Mouse (Mus musculus) forebrain, embryonic 10.5 days (tissue): ENCODE measurements around the gene Gm19935. TPM values are rescaled to one million over a fixed set of nuclear protein-coding genes. Genes with fewer than 3 reads are reported as not detected.
A peak's percentile ranks its signal among the peaks of the same experiment; 100 is the strongest.

Experiments
- DNase-seq: peaks from one replicate; pipeline ENCODE4 v3.0.0-alpha.2; 2017; ENCODE audit warnings: low spot score; ENCODE audit errors: extremely low spot score
- H3K27ac ChIP-seq: fragments of 300-500 bp; sonication (generic); 2 replicates; pipeline ENCODE4 v1.5.1; 2016; ENCODE audit warnings: mild to moderate bottlenecking
- H3K27me3 ChIP-seq: fragments of 300-500 bp; sonication (generic); 2 replicates; pipeline ENCODE4 v1.6.1; 2016; ENCODE audit warnings: mild to moderate bottlenecking; ENCODE audit not compliant: poor library complexity, severe bottlenecking
- H3K36me3 ChIP-seq: fragments of 300-500 bp; sonication (generic); replicated peaks from 2 replicates; pipeline ENCODE4 v1.6.1; 2016; ENCODE audit warnings: mild to moderate bottlenecking, moderate library complexity
- H3K4me1 ChIP-seq: fragments of 300-500 bp; sonication (generic); 2 replicates; pipeline ENCODE4 v1.6.1; 2016
- H3K4me3 ChIP-seq: fragments of 300-500 bp; sonication (generic); 2 replicates; pipeline ENCODE4 v1.5.1; 2016; ENCODE audit warnings: mild to moderate bottlenecking, moderate library complexity
- H3K9me3 ChIP-seq: fragments of 300-500 bp; sonication (generic); 2 replicates; pipeline ENCODE4 v1.6.1; 2016; ENCODE audit warnings: mild to moderate bottlenecking, moderate library complexity
- WGBS: fragments of 180-500 bp; shearing (Covaris S2); methylation state at CpG from one replicate; pipeline ENCODE4 v1.1.7; 2016; 5-methylcytosine and 5-hydroxymethylcytosine counted together
- polyA plus RNA-seq: library from polyadenylated mRNA; unstranded; fragments of >200 nt; fragmentation: Nextera tagmentation; extraction: Ambion mirVana; gene quantifications from 2 replicates; pipeline ENCODE4 v1.2.1, GENCODE M21; 2016

The Gm19935 gene
- not detected in 2 replicates for polyA plus RNA-seq

DNA sequence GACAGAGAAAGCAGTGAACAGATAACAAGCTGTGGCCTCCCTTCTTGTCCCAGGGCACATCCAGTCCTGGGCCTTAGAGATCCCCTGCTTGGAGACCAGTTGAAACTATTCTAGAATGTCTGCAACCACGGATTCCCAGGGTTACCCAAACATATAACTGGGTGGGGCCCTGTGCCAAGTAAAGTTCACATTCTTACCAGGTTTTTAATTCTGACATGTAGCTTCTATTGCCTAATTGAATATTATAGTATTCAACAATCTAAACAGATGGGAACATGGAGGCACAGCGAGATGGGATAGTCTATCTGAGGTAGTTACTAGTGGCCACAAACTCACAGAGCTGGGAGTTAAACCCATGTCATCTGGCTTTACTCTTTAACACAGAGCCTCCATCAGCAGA, at the start of gene Gm19935:
Gene Gm19935 (minus strand): TSS at position 101 of the 400 bp plus-strand sequence.
- Histone ChIP-seq H3K36me3 (no peaks in the 10 kb centered on the region), H3K27me3 (no peaks in the 10 kb centered on the region), H3K4me1 (peaks cover 9% of the 10 kb centered on the region), H3K4me3 (no peak within 1 kb of the TSS), H3K9me3 (no peaks in the 10 kb centered on the region), H3K27ac (0 out of 2 replicates have a peak within 1 kb of the TSS, but pooled peaks have one; percentile 9)
- 87% methylated on average over 2 of the region's 2 CpGs for WGBS
- no peak for DNase-seq

GRCm38 (mm10) chr8:90862038-90862437, 44.8 kb upstream of the Gm19935 start:
- H3K36me3 ChIP-seq: no peaks in the 10 kb centered on the region
- DNase-seq: peak; percentile 88
- no peaks in the 10 kb centered on the region for H3K9me3 ChIP-seq
- WGBS: 4% methylated on average over 9 of the region's 9 CpGs
- H3K27me3 ChIP-seq: no peaks in the 10 kb centered on the region
- peak overlapping the region; percentile 89 for H3K27ac ChIP-seq
- H3K4me3 ChIP-seq: peak overlapping the region; percentile 36
- peaks cover 43% of the 10 kb centered on the region for H3K4me1 ChIP-seq

DNA sequence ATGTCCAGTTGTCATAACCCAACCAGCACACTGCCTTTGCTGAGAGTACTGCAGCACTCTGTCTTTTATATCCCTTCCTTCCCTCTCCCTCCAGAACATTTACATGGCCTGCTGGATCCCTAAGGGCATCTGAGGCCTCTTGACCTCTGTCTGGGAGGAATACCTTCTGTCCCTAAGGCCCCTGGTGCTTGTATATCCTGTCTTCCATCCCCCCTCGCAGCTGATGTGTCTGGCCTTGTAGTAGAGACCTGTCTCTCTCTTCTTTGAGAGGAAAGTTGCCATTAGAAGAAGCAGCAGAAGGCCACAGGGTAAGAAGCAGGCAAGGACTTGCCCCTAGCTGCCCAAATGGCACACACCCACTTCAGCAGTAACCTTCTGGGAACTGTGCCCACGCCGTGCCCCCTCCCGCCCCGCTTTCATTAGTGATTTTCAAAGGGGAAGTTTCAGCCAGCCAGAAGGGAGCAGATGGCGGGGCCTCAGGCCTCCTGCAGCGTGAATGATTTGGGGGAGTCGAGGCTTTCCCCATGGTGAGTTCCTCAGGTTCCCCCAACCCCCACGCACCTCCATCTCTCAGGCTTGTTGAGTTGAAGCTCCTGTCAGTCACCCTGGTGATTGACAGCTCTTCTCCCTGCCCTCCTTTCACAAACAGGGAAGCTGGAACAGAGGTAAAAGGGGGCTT, 44.2 kb upstream of the Gm19935 start:
- Histone ChIP-seq H3K9me3 (no peaks in the 10 kb centered on the region), H3K27me3 (no peaks in the 10 kb centered on the region), H3K4me1 (peaks cover 50% of the 10 kb centered on the region), H3K27ac (peak overlapping the region; percentile 89), H3K36me3 (no peaks in the 10 kb centered on the region), H3K4me3 (peak overlapping the region; percentile 36)
- DNase-seq: no peak
- 5% methylated on average over 9 of the region's 9 CpGs for WGBS

- Histone ChIP-seq H3K27me3 (no peaks in the 10 kb centered on the region), H3K4me1 (peaks cover 66% of the 10 kb centered on the region), H3K9me3 (no peaks in the 10 kb centered on the region), H3K27ac (no peak overlapping the region), H3K36me3 (no peaks in the 10 kb centered on the region), H3K4me3 (no peak overlapping the region)
- DNase-seq: no peak
- 99% methylated on average over 2 of the region's 2 CpGs for WGBS
These were observed 40.9 kb upstream of the Gm19935 start for GRCm38 (mm10) chr8:90858071-90858470.

DNA sequence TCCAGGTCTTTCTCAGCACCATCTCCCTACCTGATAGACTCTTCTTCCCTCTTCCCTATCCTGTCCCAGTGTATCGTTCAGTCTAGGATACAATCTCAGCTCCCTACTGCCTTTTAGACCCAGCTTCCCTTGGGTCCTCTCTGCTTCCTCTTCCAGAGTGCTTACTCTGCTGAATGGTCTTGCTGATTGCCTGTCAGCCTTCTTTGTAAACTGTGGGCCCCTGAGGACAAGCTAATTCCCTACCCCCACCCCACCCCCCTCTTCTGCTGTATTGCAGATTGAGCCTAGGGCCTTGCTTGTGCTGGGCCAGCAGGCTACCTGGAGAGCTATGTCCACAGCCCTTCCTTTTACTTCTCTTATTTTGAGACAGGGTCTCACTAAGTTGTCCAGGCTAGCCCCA, 39.8 kb upstream of the Gm19935 start:
- no peak overlapping the region for H3K4me3 ChIP-seq
- peaks cover 55% of the 10 kb centered on the region for H3K4me1 ChIP-seq
- peaks cover 2% of the 10 kb centered on the region for H3K36me3 ChIP-seq
- H3K27me3 ChIP-seq: no peaks in the 10 kb centered on the region
- H3K9me3 ChIP-seq: no peaks in the 10 kb centered on the region
- DNase-seq: no peak
- H3K27ac ChIP-seq: peak overlapping the region; percentile 53; the same call in 1 of the 2 replicates
- 50% methylated on average over 1 of the region's 1 CpGs for WGBS

- Histone ChIP-seq H3K27ac (no peak overlapping the region), H3K36me3 (peaks cover 7% of the 10 kb centered on the region), H3K27me3 (no peaks in the 10 kb centered on the region), H3K4me1 (peaks cover 47% of the 10 kb centered on the region), H3K4me3 (no peak overlapping the region), H3K9me3 (no peaks in the 10 kb centered on the region)
- DNase-seq: no peak
- WGBS: 90% methylated on average over 3 of the region's 3 CpGs
These were observed 39.0 kb upstream of the Gm19935 start for GRCm38 (mm10) chr8:90856171-90856570.

DNA sequence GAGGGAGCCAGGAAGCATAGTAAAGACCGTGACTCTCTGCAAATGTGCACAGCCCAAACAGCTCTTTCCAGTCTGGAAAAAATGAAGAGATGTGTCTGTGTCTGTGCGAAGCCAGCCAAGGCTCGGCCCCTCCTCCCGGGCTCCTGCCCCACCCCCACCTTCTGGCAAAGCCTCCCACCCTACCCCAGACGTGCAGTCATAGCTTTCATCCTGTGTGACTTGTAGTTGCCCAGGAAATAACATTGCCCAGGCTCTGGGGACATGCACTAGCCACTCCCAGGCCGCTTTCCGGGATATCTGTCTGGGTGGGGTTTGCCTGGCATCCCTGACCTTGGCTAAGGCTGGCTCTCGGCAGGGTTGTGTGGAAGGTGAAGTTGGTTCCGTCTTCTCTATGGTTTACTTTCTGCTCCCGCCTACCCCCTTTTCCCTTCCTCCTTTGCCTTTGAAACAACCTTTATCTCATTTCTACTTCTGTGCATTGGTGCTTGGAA, 37.5 kb upstream of the Gm19935 start:
- peaks cover 52% of the 10 kb centered on the region for H3K4me1 ChIP-seq
- H3K27ac ChIP-seq: peak overlapping the region; percentile 74
- no peaks in the 10 kb centered on the region for H3K27me3 ChIP-seq
- peak overlapping the region; percentile 10; the same call in 1 of the 2 replicates for H3K4me3 ChIP-seq
- H3K9me3 ChIP-seq: no peaks in the 10 kb centered on the region
- DNase-seq: no peak
- WGBS: 26% methylated on average over 10 of the region's 10 CpGs
- peaks cover 7% of the 10 kb centered on the region for H3K36me3 ChIP-seq

GRCm38 (mm10) chr8:90853971-90854670, 36.9 kb upstream of the Gm19935 start:
- WGBS: 65% methylated on average over 9 of the region's 9 CpGs
- H3K9me3 ChIP-seq: no peaks in the 10 kb centered on the region
- H3K27ac ChIP-seq: peak overlapping the region; percentile 74
- H3K27me3 ChIP-seq: no peaks in the 10 kb centered on the region
- peak overlapping the region; percentile 10; the same call in 1 of the 2 replicates for H3K4me3 ChIP-seq
- H3K4me1 ChIP-seq: peaks cover 52% of the 10 kb centered on the region
- DNase-seq: no peak
- peaks cover 7% of the 10 kb centered on the region for H3K36me3 ChIP-seq

DNA sequence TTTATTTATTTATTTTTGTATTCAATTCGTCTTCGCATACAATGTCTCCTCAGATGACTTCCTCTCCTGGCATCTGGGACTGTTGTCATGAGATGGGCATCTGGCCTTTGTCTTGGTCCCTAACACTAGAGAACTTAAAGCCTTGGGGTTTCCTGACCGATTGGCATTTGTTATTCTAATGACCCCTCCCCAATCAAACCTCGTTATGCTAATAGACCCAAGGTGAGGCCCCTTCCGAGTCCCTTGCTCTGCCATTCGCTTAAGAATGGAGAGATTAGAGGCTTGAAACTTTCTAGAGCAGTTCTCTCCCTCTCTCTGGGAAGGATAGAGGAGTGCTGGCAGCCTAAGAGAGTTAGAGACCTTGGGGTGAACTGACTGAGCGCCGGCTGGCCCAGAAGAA, 34.4 kb upstream of the Gm19935 start:
- Histone ChIP-seq H3K4me1 (peaks cover 35% of the 10 kb centered on the region), H3K27ac (no peak overlapping the region), H3K27me3 (no peaks in the 10 kb centered on the region), H3K4me3 (no peak overlapping the region), H3K36me3 (peaks cover 7% of the 10 kb centered on the region), H3K9me3 (no peaks in the 10 kb centered on the region)
- 44% methylated on average over 8 of the region's 8 CpGs for WGBS
- DNase-seq: no peak

GRCm38 (mm10) chr8:90849462-90850050, 32.4 kb upstream of the Gm19935 start:
- peaks cover 25% of the 10 kb centered on the region for H3K4me1 ChIP-seq
- no peak overlapping the region for H3K4me3 ChIP-seq
- no peaks in the 10 kb centered on the region for H3K27me3 ChIP-seq
- no peaks in the 10 kb centered on the region for H3K9me3 ChIP-seq
- DNase-seq: no peak
- 60% methylated on average over 11 of the region's 11 CpGs for WGBS
- peaks cover 7% of the 10 kb centered on the region for H3K36me3 ChIP-seq
- H3K27ac ChIP-seq: peak overlapping the region; percentile 42

- no peak overlapping the region for H3K4me3 ChIP-seq
- H3K36me3 ChIP-seq: peaks cover 7% of the 10 kb centered on the region
- 88% methylated on average over 7 of the region's 7 CpGs for WGBS
- no peak for DNase-seq
- H3K27ac ChIP-seq: no peak overlapping the region
- H3K4me1 ChIP-seq: peaks cover 20% of the 10 kb centered on the region
- H3K27me3 ChIP-seq: no peaks in the 10 kb centered on the region
- H3K9me3 ChIP-seq: no peaks in the 10 kb centered on the region
These were observed 30.8 kb upstream of the Gm19935 start for GRCm38 (mm10) chr8:90847980-90848379.

- no peaks in the 10 kb centered on the region for H3K27me3 ChIP-seq
- H3K27ac ChIP-seq: no peak overlapping the region
These were observed 27.2 kb upstream of the Gm19935 start for GRCm38 (mm10) chr8:90844179-90844967.

More at GRCm38 (mm10) chr8:90844179-90844967, 27.2 kb upstream of the Gm19935 start:
- Histone ChIP-seq H3K4me1 (peaks cover 17% of the 10 kb centered on the region), H3K9me3 (no peaks in the 10 kb centered on the region), H3K36me3 (no peaks in the 10 kb centered on the region), H3K4me3 (no peak overlapping the region)
- 75% methylated on average over 9 of the region's 9 CpGs for WGBS
- DNase-seq: no peak
